Comparison of ENCODE assay signal across 8 mouse cellular contexts in the genomic region with DNA sequence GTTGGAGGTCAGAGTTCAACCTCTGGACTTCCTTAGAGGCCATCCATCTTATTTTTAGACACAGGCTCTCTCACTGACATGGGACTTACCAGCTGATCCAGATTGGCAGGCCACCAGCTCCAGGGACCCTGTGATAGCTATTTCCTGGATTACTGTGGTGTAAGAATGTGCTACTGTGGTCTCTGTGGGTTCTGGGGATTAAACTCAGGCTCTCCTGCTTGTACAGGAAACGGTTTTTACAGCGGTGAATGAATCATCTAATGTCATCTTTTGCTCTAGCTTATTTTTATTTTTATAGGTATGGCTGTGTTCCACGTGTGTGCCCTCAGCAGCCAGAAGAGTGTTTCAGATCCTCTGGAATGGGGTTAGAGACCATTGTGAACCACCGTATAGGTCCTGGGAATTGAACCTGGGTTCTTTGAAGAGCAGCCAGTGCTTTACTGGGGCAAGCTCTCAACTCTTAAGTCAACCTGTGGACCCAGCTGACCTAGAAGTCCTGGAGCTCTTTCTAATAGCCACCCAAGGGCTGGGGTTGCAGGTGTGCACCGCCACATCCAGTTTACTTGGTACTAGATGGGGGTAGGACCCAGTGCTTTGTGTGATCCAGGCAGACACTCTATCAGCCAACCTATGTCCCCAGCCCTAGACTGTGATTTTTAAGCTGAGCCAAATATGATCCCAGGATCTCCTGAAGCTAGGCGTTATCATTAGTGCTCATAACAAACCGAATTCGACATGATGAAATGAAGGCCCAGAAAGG.
DNase-seq lines count a peak whose midpoint lies in the region; ATAC-seq lines count a peak whose summit lies in the region.

No protein-coding gene starts in this region.

- no peak for ATAC-seq in CD4-positive, CD25-positive, alpha-beta regulatory T cell, adult 4 months

- DNase-seq in CD4-positive, CD25-positive, alpha-beta regulatory T cell, adult 2 months (ENCODE audit: low read depth, low spot score): peak; percentile 6
- DNase-seq in urinary bladder, adult 2 months (ENCODE audit: low spot score): peak; percentile 18
- DNase-seq in urinary bladder, adult 18-20 months (ENCODE audit: low spot score in 2 of 2): no peak
- DNase-seq in kidney, postnatal 4 days: peak; percentile 57 to 71
- no peak for DNase-seq in thymus, postnatal 14 days
- no peak for DNase-seq in spleen, postnatal 36 days (ENCODE audit: low spot score in 2 of 2)
- DNase-seq in cerebellum, adult 8-10 months: no peak

Comparison
In these comparisons a context has a peak if more than half of its experiments do, and no peak if none do; other contexts are left out.
1. DNase-seq: peak in CD4-positive, CD25-positive, alpha-beta regulatory T cell, adult 2 months (single experiment), urinary bladder, adult 2 months (single experiment) and kidney, postnatal 4 days (2 of 2); none in urinary bladder, adult 18-20 months (0 of 2), thymus, postnatal 14 days (single experiment), spleen, postnatal 36 days (0 of 2) and cerebellum, adult 8-10 months (single experiment).